Mouse (Mus musculus): ENCODE results near the gene Ccdc57.

Gene Ccdc57

GRCm38 (mm10) chr11:120932564-120933398 is at the start of gene Ccdc57:
Gene Ccdc57, minus strand, starts transcription at chr11:120932872.
- DNase-seq (ENCODE audit: low read depth, low spot score) = peak; percentile 91

- no peak for DNase-seq (ENCODE audit: low read depth, low spot score)
Observed at GRCm38 (mm10) chr11:120982459-120982858, 49.8 kb upstream of the Ccdc57 start.

- no peak for DNase-seq (ENCODE audit: low read depth, low spot score)
Observed at GRCm38 (mm10) chr11:120981661-120982060, 49.0 kb upstream of the Ccdc57 start.

- no peak for DNase-seq (ENCODE audit: low read depth, low spot score)
Observed at GRCm38 (mm10) chr11:120980427-120981035, 47.9 kb upstream of the Ccdc57 start.

GRCm38 (mm10) chr11:120979711-120980426 is 47.2 kb upstream of the Ccdc57 start:
- DNase-seq (ENCODE audit: low read depth, low spot score) = no peak

- DNase-seq (ENCODE audit: low read depth, low spot score) = no peak
Observed at GRCm38 (mm10) chr11:120973318-120973717, 40.6 kb upstream of the Ccdc57 start.

- DNase-seq (ENCODE audit: low read depth, low spot score) = no peak
Observed at GRCm38 (mm10) chr11:120971237-120971636, 38.6 kb upstream of the Ccdc57 start.

GRCm38 (mm10) chr11:120969742-120970141 is 37.1 kb upstream of the Ccdc57 start:
- no peak for DNase-seq (ENCODE audit: low read depth, low spot score)

- no peak for DNase-seq (ENCODE audit: low read depth, low spot score)
Observed at GRCm38 (mm10) chr11:120965587-120965986, 32.9 kb upstream of the Ccdc57 start.

GRCm38 (mm10) chr11:120964195-120965157 is 31.8 kb upstream of the Ccdc57 start:
- DNase-seq (ENCODE audit: low read depth, low spot score) = no peak

GRCm38 (mm10) chr11:120962909-120963308 is 30.2 kb upstream of the Ccdc57 start:
- DNase-seq (ENCODE audit: low read depth, low spot score) = no peak

- DNase-seq (ENCODE audit: low read depth, low spot score) = no peak
Observed at GRCm38 (mm10) chr11:120962050-120962771, 29.5 kb upstream of the Ccdc57 start.

- DNase-seq (ENCODE audit: low read depth, low spot score) = no peak
Observed at GRCm38 (mm10) chr11:120961594-120961993, 28.9 kb upstream of the Ccdc57 start.

- no peak for DNase-seq (ENCODE audit: low read depth, low spot score)
Observed at GRCm38 (mm10) chr11:120960248-120960647, 27.6 kb upstream of the Ccdc57 start.

- DNase-seq (ENCODE audit: low read depth, low spot score) = no peak
Observed at GRCm38 (mm10) chr11:120959564-120959963, 26.9 kb upstream of the Ccdc57 start.

- no peak for DNase-seq (ENCODE audit: low read depth, low spot score)
Observed at GRCm38 (mm10) chr11:120959066-120959465, 26.4 kb upstream of the Ccdc57 start.

GRCm38 (mm10) chr11:120957731-120958257 is 25.1 kb upstream of the Ccdc57 start:
- no peak for DNase-seq (ENCODE audit: low read depth, low spot score)

GRCm38 (mm10) chr11:120957052-120957451 is 24.4 kb upstream of the Ccdc57 start:
- DNase-seq (ENCODE audit: low read depth, low spot score) = no peak

GRCm38 (mm10) chr11:120955701-120956100 is 23.0 kb upstream of the Ccdc57 start:
- DNase-seq (ENCODE audit: low read depth, low spot score) = no peak

GRCm38 (mm10) chr11:120954936-120955335 is 22.3 kb upstream of the Ccdc57 start:
- DNase-seq (ENCODE audit: low read depth, low spot score) = no peak
